Comparison of ENCODE assay signal across 8 mouse cellular contexts in genomic region chr12:8923603-8924002, GRCm38 (mm10). TPM values are rescaled to one million over a fixed set of nuclear protein-coding genes. Genes with fewer than 3 reads are reported as not detected.
DNase-seq lines count a peak whose midpoint lies in the region; ATAC-seq and TF ChIP-seq lines count a peak whose summit lies in the region.

No protein-coding gene starts in this region.

- H3K27me3 ChIP-seq in liver, embryonic 11.5 days (replicated peaks; ENCODE audit: control insufficient read depth, insufficient read depth, low read length): no peaks in the 10 kb centered on the region
- no peaks in the 10 kb centered on the region for H3K27me3 ChIP-seq in embryonic facial prominence, embryonic 12.5 days
- H3K27me3 ChIP-seq in intestine, embryonic 14.5 days (replicated peaks; ENCODE audit: control insufficient read depth, insufficient read depth, low read length): no peaks in the 10 kb centered on the region
- H3K27me3 ChIP-seq in myocyte (ENCODE audit: control insufficient read depth, insufficient read depth, insufficient read length): no peaks in the 10 kb centered on the region

- H3K4me3 ChIP-seq in liver, embryonic 11.5 days (ENCODE audit: low read depth, low read length): peak overlapping the region; percentile 76
- H3K4me3 ChIP-seq in embryonic facial prominence, embryonic 12.5 days: peak overlapping the region; percentile 67
- H3K4me3 ChIP-seq in intestine, embryonic 14.5 days (ENCODE audit: low read depth, low read length): peak overlapping the region; percentile 90
- peak overlapping the region; percentile 98 for H3K4me3 ChIP-seq in myocyte

- no peak for ATAC-seq in liver, embryonic 11.5 days (replicated peaks; ENCODE audit: low FRiP score)
- ATAC-seq in embryonic facial prominence, embryonic 12.5 days (ENCODE audit: insufficient number of reproducible peaks, insufficient read depth, low FRiP score, low TSS enrichment): no peak
- ATAC-seq in intestine, embryonic 14.5 days (replicated peaks; ENCODE audit: low FRiP score, low TSS enrichment, low read depth): no peak
- no peak for ATAC-seq in granulocyte monocyte progenitor cell, adult 5-6 weeks (replicated peaks; ENCODE audit: poor library complexity, severe bottlenecking)

- H3K79me2 ChIP-seq in myocyte (ENCODE audit: control insufficient read depth, insufficient read depth): peaks cover 66% of the 10 kb centered on the region

- DNase-seq in liver, embryonic 11.5 days (ENCODE audit: low spot score): no peak
- DNase-seq in liver: no peak
- DNase-seq in intestine, embryonic 14.5 days (ENCODE audit: low spot score): no peak
- DNase-seq in urinary bladder, postnatal 14 days (ENCODE audit: low spot score): no peak
- no peak for DNase-seq in kidney, postnatal 4 days

- no peak for TF ChIP-seq POLR2A in myocyte (IDR thresholded peaks at IDR 0.05; ENCODE audit: insufficient read length, low read depth)

- H3K9me3 ChIP-seq in liver, embryonic 11.5 days (ENCODE audit: control insufficient read depth, low read length): no peaks in the 10 kb centered on the region
- no peaks in the 10 kb centered on the region for H3K9me3 ChIP-seq in embryonic facial prominence, embryonic 12.5 days
- H3K9me3 ChIP-seq in intestine, embryonic 14.5 days (ENCODE audit: control insufficient read depth, low read length): no peaks in the 10 kb centered on the region

- 54% methylated on average over 2 of the region's 2 CpGs for WGBS in liver, embryonic 11.5 days
- WGBS in embryonic facial prominence, embryonic 12.5 days: 56% methylated on average over 2 of the region's 2 CpGs
- WGBS in intestine, embryonic 14.5 days: 42% methylated on average over 2 of the region's 2 CpGs

- 0 out of 2 replicates have a peak, but pooled peaks cover 4% of the 10 kb centered on the region for H3K36me3 ChIP-seq in liver, embryonic 11.5 days (ENCODE audit: control insufficient read depth, insufficient read depth, low read length)
- H3K36me3 ChIP-seq in embryonic facial prominence, embryonic 12.5 days: peaks cover 11% of the 10 kb centered on the region
- peaks cover 21% of the 10 kb centered on the region for H3K36me3 ChIP-seq in intestine, embryonic 14.5 days (ENCODE audit: control insufficient read depth, insufficient read depth, low read length)
- H3K36me3 ChIP-seq in myocyte (ENCODE audit: control insufficient read depth, insufficient read depth): peaks cover 17% of the 10 kb centered on the region

- H3K27ac ChIP-seq in liver, embryonic 11.5 days (ENCODE audit: low read depth, low read length): no peak overlapping the region
- peak overlapping the region; percentile 96 for H3K27ac ChIP-seq in embryonic facial prominence, embryonic 12.5 days
- no peak overlapping the region for H3K27ac ChIP-seq in intestine, embryonic 14.5 days (ENCODE audit: low read depth)

- peak overlapping the region; percentile 77 for H3K9ac ChIP-seq in liver, embryonic 11.5 days (ENCODE audit: low read depth, low read length)
- H3K9ac ChIP-seq in embryonic facial prominence, embryonic 12.5 days: peak overlapping the region; percentile 89
- peak overlapping the region; percentile 94 for H3K9ac ChIP-seq in intestine, embryonic 14.5 days (ENCODE audit: low read length)

- peak overlapping the region; percentile 99 for H3ac ChIP-seq in myocyte (ENCODE audit: control insufficient read depth, insufficient read length)

- peaks cover 14% of the 10 kb centered on the region for H3K4me1 ChIP-seq in liver, embryonic 11.5 days (replicated peaks; ENCODE audit: control insufficient read depth, insufficient read depth, low read length)
- H3K4me1 ChIP-seq in embryonic facial prominence, embryonic 12.5 days: peaks cover 26% of the 10 kb centered on the region
- H3K4me1 ChIP-seq in intestine, embryonic 14.5 days (replicated peaks; ENCODE audit: control insufficient read depth, insufficient read depth, low read length): peaks cover 25% of the 10 kb centered on the region

- peak overlapping the region; percentile 72 for H3K4me2 ChIP-seq in liver, embryonic 11.5 days
- H3K4me2 ChIP-seq in embryonic facial prominence, embryonic 12.5 days (replicated peaks): peak overlapping the region; percentile 70
- H3K4me2 ChIP-seq in intestine, embryonic 14.5 days (ENCODE audit: low read length): peak overlapping the region; percentile 73
- peak overlapping the region; percentile 94 for H3K4me2 ChIP-seq in myocyte (ENCODE audit: low read depth)

TF ChIP-seq in myocyte, 11 proteins besides CTCF, POLR2A, EP300 and RAD21:
- no peak for TF ChIP-seq CEBPB (IDR thresholded peaks at IDR 0.05; ENCODE audit: insufficient read depth, poor library complexity, severe bottlenecking)
- TF ChIP-seq POLR2AphosphoS2 (IDR thresholded peaks at IDR 0.05; ENCODE audit: insufficient read length, low read depth): no peak
- TF ChIP-seq USF1 (IDR thresholded peaks at IDR 0.05; ENCODE audit: low read depth): no peak
- no peak for TF ChIP-seq E2F4 (IDR thresholded peaks at IDR 0.05; ENCODE audit: insufficient read depth)
- no peak for TF ChIP-seq REST (IDR thresholded peaks at IDR 0.05; ENCODE audit: insufficient read depth, insufficient read length)
- no peak for TF ChIP-seq MAX (IDR thresholded peaks at IDR 0.05; ENCODE audit: low read depth)
- TF ChIP-seq MYOD1 (IDR thresholded peaks at IDR 0.05; ENCODE audit: control insufficient read depth in 1 of 3, insufficient read length in 2 of 3, low read depth in 2 of 3): no peak
- TF ChIP-seq TCF12 (IDR thresholded peaks at IDR 0.05; ENCODE audit: insufficient read depth, poor library complexity, severe bottlenecking): no peak
- TF ChIP-seq MYOG (IDR thresholded peaks at IDR 0.05; ENCODE audit: control insufficient read depth in 1 of 3, insufficient read depth in 1 of 3, insufficient read length in 2 of 3, low read depth in 2 of 3): no peak
- TF ChIP-seq SRF (IDR thresholded peaks at IDR 0.05; ENCODE audit: control insufficient read depth, insufficient read length, low read depth): no peak
- TF ChIP-seq TCF3 (IDR thresholded peaks at IDR 0.05; ENCODE audit: insufficient read length, low read depth): no peak

RNA-seq across cellular contexts. Expression of gene Laptm4a, which starts 2.1 kb away (rescaled TPM):
- 128 and 129 TPM in 2 replicates for polyA plus RNA-seq in liver, embryonic 11.5 days (2014; fragmentation: Nextera tagmentation; extraction: Ambion mirVana)
- 271 and 307 TPM in 2 replicates for polyA plus RNA-seq in embryonic facial prominence, embryonic 12.5 days (2016; fragmentation: Nextera tagmentation; extraction: Ambion mirVana)
- 185 and 204 TPM in 2 replicates for polyA plus RNA-seq in intestine, embryonic 14.5 days (2014; fragmentation: Nextera tagmentation; extraction: Ambion mirVana)
- polyA plus RNA-seq in myocyte (2012; fragmentation: generic; extraction: Trizol): 491 TPM
- total RNA-seq in granulocyte monocyte progenitor cell, adult 5-6 weeks (2014; fragmentation: Nextera tagmentation): 58.5 and 63.6 TPM in 2 replicates
- total RNA-seq in granulocyte monocyte progenitor cell, adult 5-6 weeks (2017): 99.7 and 113 TPM in 2 replicates

RNA-seq across cellular contexts. Expression of gene Matn3, which starts 24.1 kb away (rescaled TPM):
- 0.37 and 0.40 TPM in 2 replicates for polyA plus RNA-seq in liver, embryonic 11.5 days (2014; fragmentation: Nextera tagmentation; extraction: Ambion mirVana)
- polyA plus RNA-seq in embryonic facial prominence, embryonic 12.5 days (2016; fragmentation: Nextera tagmentation; extraction: Ambion mirVana): 2.0 and 2.1 TPM in 2 replicates
- 0.19 and 0.28 TPM in 2 replicates for polyA plus RNA-seq in intestine, embryonic 14.5 days (2014; fragmentation: Nextera tagmentation; extraction: Ambion mirVana)
- polyA plus RNA-seq in myocyte (2012; fragmentation: generic; extraction: Trizol): 0.01 TPM
- total RNA-seq in granulocyte monocyte progenitor cell, adult 5-6 weeks (2014; fragmentation: Nextera tagmentation): not detected in 2 replicates
- total RNA-seq in granulocyte monocyte progenitor cell, adult 5-6 weeks (2017): not detected in 2 replicates

RNA-seq across cellular contexts. Expression of gene Wdr35, which starts 50.1 kb away (rescaled TPM):
- 3.9 and 6.5 TPM in 2 replicates for polyA plus RNA-seq in liver, embryonic 11.5 days (2014; fragmentation: Nextera tagmentation; extraction: Ambion mirVana)
- polyA plus RNA-seq in embryonic facial prominence, embryonic 12.5 days (2016; fragmentation: Nextera tagmentation; extraction: Ambion mirVana): 26.7 and 27.1 TPM in 2 replicates
- polyA plus RNA-seq in intestine, embryonic 14.5 days (2014; fragmentation: Nextera tagmentation; extraction: Ambion mirVana): 13.2 and 16.6 TPM in 2 replicates
- 9.5 TPM for polyA plus RNA-seq in myocyte (2012; fragmentation: generic; extraction: Trizol)
- 0.09 and 1.2 TPM in 2 replicates for total RNA-seq in granulocyte monocyte progenitor cell, adult 5-6 weeks (2014; fragmentation: Nextera tagmentation)
- total RNA-seq in granulocyte monocyte progenitor cell, adult 5-6 weeks (2017): 0.57 and 1.0 TPM in 2 replicates
